Mouse (Mus musculus) thymus, postnatal 14 days (tissue): ENCODE results near the gene E2f2.

ENCODE experiments used
- DNase-seq: peaks from one replicate; pipeline ENCODE4 v3.0.0; 2021

Gene E2f2

GRCm38 (mm10) chr4:136206033-136206893 lies 34.1 kb downstream of the E2f2 start, which contains the start of gene Asap3:
Gene Asap3 (plus strand): TSS chr4:136206365.
- peak; percentile 94 for DNase-seq

- DNase-seq, result no peak
Observed at GRCm38 (mm10) chr4:136206943-136207342, 34.7 kb downstream of the E2f2 start.

GRCm38 (mm10) chr4:136210931-136211330 lies 38.7 kb downstream of the E2f2 start:
- DNase-seq, result no peak

GRCm38 (mm10) chr4:136213629-136214028 lies 41.4 kb downstream of the E2f2 start:
- no peak for DNase-seq

- no peak for DNase-seq
Observed at GRCm38 (mm10) chr4:136214828-136215227, 42.6 kb downstream of the E2f2 start.

- no peak for DNase-seq
Observed at GRCm38 (mm10) chr4:136215576-136215975, 43.4 kb downstream of the E2f2 start.

- no peak for DNase-seq
Observed at GRCm38 (mm10) chr4:136217063-136217462, 44.9 kb downstream of the E2f2 start.

- DNase-seq, result no peak
Observed at GRCm38 (mm10) chr4:136218595-136219214, 46.5 kb downstream of the E2f2 start.

GRCm38 (mm10) chr4:136220133-136220775 lies 48.1 kb downstream of the E2f2 start:
- DNase-seq, result no peak

GRCm38 (mm10) chr4:136223549-136224239 lies 51.5 kb downstream of the E2f2 start:
- DNase-seq, result no peak

- DNase-seq, result no peak
Observed at GRCm38 (mm10) chr4:136224240-136224559, 52.0 kb downstream of the E2f2 start.

- DNase-seq, result no peak
Observed at GRCm38 (mm10) chr4:136224677-136225460, 52.7 kb downstream of the E2f2 start.

- no peak for DNase-seq
Observed at GRCm38 (mm10) chr4:136227408-136227807, 55.2 kb downstream of the E2f2 start.

- DNase-seq, result no peak
Observed at GRCm38 (mm10) chr4:136228640-136229039, 56.4 kb downstream of the E2f2 start.

- no peak for DNase-seq
Observed at GRCm38 (mm10) chr4:136238669-136239068, 66.5 kb downstream of the E2f2 start.

- no peak for DNase-seq
Observed at GRCm38 (mm10) chr4:136239111-136239510, 66.9 kb downstream of the E2f2 start.

GRCm38 (mm10) chr4:136239622-136240021 lies 67.4 kb downstream of the E2f2 start:
- peak; percentile 87 for DNase-seq

GRCm38 (mm10) chr4:136240123-136240522 lies 67.9 kb downstream of the E2f2 start:
- no peak for DNase-seq

GRCm38 (mm10) chr4:136240955-136241354 lies 68.8 kb downstream of the E2f2 start:
- no peak for DNase-seq

GRCm38 (mm10) chr4:136242065-136242703 lies 70.0 kb downstream of the E2f2 start:
- peak; percentile 43 for DNase-seq

- no peak for DNase-seq
Observed at GRCm38 (mm10) chr4:136242728-136243127, 70.5 kb downstream of the E2f2 start.

- no peak for DNase-seq
Observed at GRCm38 (mm10) chr4:136244208-136244607, 72.0 kb downstream of the E2f2 start.
